Mouse (Mus musculus) testis, adult 2 months (tissue): ENCODE data around the gene Cdk6. TPM values are rescaled to one million over a fixed set of nuclear protein-coding genes. Genes with fewer than 3 reads are reported as not detected.

Experiments
- H3K27ac ChIP-seq: fragments of 200-500 bp; 2 replicates; pipeline ENCODE4 v1.5.1; 2012; ENCODE audit warnings: low read depth, low read length; ENCODE audit not compliant: control insufficient read depth, insufficient read depth
- H3K27me3 ChIP-seq: fragments of 200-500 bp; 2 replicates; pipeline ENCODE4 v1.6.1; 2012; ENCODE audit warnings: mild to moderate bottlenecking, low read length, moderate library complexity; ENCODE audit not compliant: control insufficient read depth, insufficient read depth
- H3K36me3 ChIP-seq: fragments of 200-500 bp; 2 replicates; pipeline ENCODE4 v1.6.1; 2012; ENCODE audit warnings: mild to moderate bottlenecking, low read length; ENCODE audit not compliant: control insufficient read depth, insufficient read depth
- H3K4me1 ChIP-seq: fragments of 200-500 bp; 2 replicates; pipeline ENCODE4 v1.6.1; 2012; ENCODE audit warnings: low read length; ENCODE audit not compliant: control insufficient read depth, insufficient read depth
- H3K4me3 ChIP-seq: fragments of 200-500 bp; 2 replicates; pipeline ENCODE4 v1.5.1; 2012; ENCODE audit warnings: low read depth, mild to moderate bottlenecking, low read length, moderate library complexity, mixed read lengths; ENCODE audit not compliant: control insufficient read depth
- CTCF ChIP-seq: fragments of 200-500 bp; IDR thresholded peaks from 2 replicates; pipeline ENCODE4 v1.5.1; 2012; ENCODE audit warnings: low read depth, mild to moderate bottlenecking, inconsistent platforms, low read length, moderate library complexity; ENCODE audit not compliant: control insufficient read depth, insufficient read depth, insufficient replicate concordance
- POLR2A ChIP-seq: fragments of 200-500 bp; IDR thresholded peaks from 2 replicates; pipeline ENCODE4 v1.6.1; 2012; ENCODE audit warnings: low read depth, mild to moderate bottlenecking, inconsistent platforms, low read length, moderate library complexity; ENCODE audit not compliant: control insufficient read depth
- polyA plus RNA-seq: library from polyadenylated mRNA; depleted of rRNA; stranded (reverse); fragments of >200 nt; gene quantifications from 2 replicates; pipeline ENCODE4 v1.2.3, GENCODE M21; 2012

Cdk6 gene
- polyA plus RNA-seq, 1 experiment, result 5.6 TPM

- H3K4me3 ChIP-seq, result no peak overlapping the region
- H3K27me3 ChIP-seq, result no peaks in the 10 kb centered on the region
- H3K27ac ChIP-seq, result no peak overlapping the region
- no peaks in the 10 kb centered on the region for H3K36me3 ChIP-seq
- no peak for TF ChIP-seq POLR2A
- TF ChIP-seq CTCF, result no peak
- peaks cover 2% of the 10 kb centered on the region for H3K4me1 ChIP-seq
These were observed 42.3 kb downstream of the Cdk6 start for GRCm38 (mm10) chr5:3383547-3383946.

GRCm38 (mm10) chr5:3385078-3385477 is 43.8 kb downstream of the Cdk6 start:
- Histone ChIP-seq H3K36me3 (no peaks in the 10 kb centered on the region), H3K4me3 (no peak overlapping the region), H3K27me3 (no peaks in the 10 kb centered on the region), H3K27ac (no peak overlapping the region), H3K4me1 (peaks cover 2% of the 10 kb centered on the region)
- no peak for TF ChIP-seq POLR2A
- TF ChIP-seq CTCF, result no peak

DNA sequence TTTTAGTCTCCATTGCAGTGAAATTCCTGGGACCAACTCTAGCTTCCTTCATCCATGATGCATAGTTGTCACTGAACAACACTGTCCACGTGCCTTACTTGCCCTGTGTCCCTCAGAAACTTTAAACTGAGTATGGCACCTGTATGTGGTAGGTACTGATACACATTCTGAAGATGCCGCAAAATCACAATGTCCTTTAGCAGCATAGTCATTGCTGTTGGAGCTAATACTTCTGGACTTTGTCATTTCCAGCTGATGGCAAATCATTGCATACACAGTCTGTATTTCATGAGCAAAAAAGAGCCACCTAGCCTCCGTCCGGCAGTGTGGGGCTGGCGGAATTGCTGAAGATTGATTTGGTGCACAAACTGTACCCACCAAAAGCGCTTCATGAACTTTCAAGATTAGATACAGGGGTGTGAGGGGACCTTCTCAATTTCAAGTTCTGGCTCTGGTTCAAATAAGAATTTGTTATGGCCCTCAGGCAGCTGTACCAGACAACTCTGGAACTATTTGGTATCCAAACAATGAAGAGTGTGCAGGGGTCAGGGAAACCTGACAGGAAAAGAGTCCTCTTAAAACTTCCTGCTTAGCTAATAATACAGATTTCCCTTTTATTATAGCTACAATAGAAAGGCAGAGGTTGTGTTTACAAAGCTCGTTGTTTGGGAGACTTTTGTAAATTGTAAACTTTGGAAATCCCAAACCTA is 44.9 kb downstream of the Cdk6 start:
- no peak overlapping the region for H3K4me3 ChIP-seq
- H3K27ac ChIP-seq, result no peak overlapping the region

DNA sequence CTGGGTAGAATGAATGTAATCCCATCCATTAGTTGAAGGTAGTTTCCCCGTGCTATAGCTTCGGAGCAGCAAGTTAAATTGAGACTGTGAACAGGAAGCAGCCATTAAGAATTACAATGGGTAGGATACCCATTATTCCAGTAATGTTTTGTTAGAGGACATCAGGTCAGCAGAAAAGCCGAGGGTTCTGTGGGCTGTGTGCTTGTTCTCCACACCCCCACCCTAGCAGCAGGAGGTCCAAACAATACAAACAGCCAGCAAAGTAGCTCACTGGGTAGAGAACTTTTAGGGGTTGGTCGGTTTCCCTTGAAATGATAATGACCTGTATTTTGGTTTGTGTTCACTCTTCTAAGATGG is 45.4 kb downstream of the Cdk6 start:
- no peaks in the 10 kb centered on the region for H3K36me3 ChIP-seq
- no peak overlapping the region for H3K4me3 ChIP-seq
- no peaks in the 10 kb centered on the region; the same call in 1 of the 2 replicates for H3K4me1 ChIP-seq
- H3K27ac ChIP-seq, result no peak overlapping the region
- H3K27me3 ChIP-seq, result no peaks in the 10 kb centered on the region
- TF ChIP-seq CTCF (no peak), POLR2A (no peak)

More for the DNA sequence above, 44.9 kb downstream of the Cdk6 start:
- peaks cover under 1% of the 10 kb centered on the region for H3K4me1 ChIP-seq
- H3K27me3 ChIP-seq, result no peaks in the 10 kb centered on the region
- TF ChIP-seq CTCF (no peak), POLR2A (no peak)
- H3K36me3 ChIP-seq, result no peaks in the 10 kb centered on the region

- Histone ChIP-seq H3K4me3 (no peak overlapping the region), H3K36me3 (no peaks in the 10 kb centered on the region), H3K4me1 (no peaks in the 10 kb centered on the region; the same call in 1 of the 2 replicates), H3K27ac (no peak overlapping the region), H3K27me3 (no peaks in the 10 kb centered on the region)
- TF ChIP-seq POLR2A (no peak), CTCF (no peak)
These were observed 45.9 kb downstream of the Cdk6 start for GRCm38 (mm10) chr5:3387138-3387537.

GRCm38 (mm10) chr5:3392856-3393255 is 51.6 kb downstream of the Cdk6 start:
- H3K4me3 ChIP-seq, result no peak overlapping the region
- H3K27me3 ChIP-seq, result no peaks in the 10 kb centered on the region
- no peaks in the 10 kb centered on the region for H3K36me3 ChIP-seq
- H3K27ac ChIP-seq, result no peak overlapping the region
- TF ChIP-seq POLR2A (no peak), CTCF (no peak)
- H3K4me1 ChIP-seq, result no peaks in the 10 kb centered on the region

DNA sequence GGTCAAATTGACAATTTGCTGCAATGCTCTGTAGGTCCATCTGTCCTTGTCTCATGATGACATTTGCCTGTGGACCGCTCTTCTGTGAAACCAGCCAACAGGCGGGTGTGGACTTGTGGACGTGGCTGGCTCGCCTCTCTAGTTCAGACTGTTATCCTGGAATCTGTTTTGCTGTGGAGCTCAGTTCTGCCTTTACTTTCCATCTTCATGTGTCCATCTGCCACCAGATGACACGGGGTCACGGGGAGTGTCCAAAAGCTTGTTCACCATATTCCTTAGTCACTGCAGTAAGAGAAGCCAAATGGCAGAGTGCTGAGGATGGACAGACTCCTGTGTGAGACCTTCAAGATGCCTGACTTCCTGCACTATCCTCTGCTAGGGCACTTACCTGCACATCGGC is 52.9 kb downstream of the Cdk6 start:
- H3K27me3 ChIP-seq, result no peaks in the 10 kb centered on the region
- no peak overlapping the region for H3K4me3 ChIP-seq
- H3K36me3 ChIP-seq, result no peaks in the 10 kb centered on the region
- H3K4me1 ChIP-seq, result no peaks in the 10 kb centered on the region
- H3K27ac ChIP-seq, result no peak overlapping the region
- no peak for TF ChIP-seq POLR2A
- TF ChIP-seq CTCF, result no peak

GRCm38 (mm10) chr5:3395020-3395419 is 53.7 kb downstream of the Cdk6 start:
- H3K27ac ChIP-seq, result no peak overlapping the region
- H3K4me1 ChIP-seq, result no peaks in the 10 kb centered on the region
- no peak for TF ChIP-seq CTCF
- TF ChIP-seq POLR2A, result no peak
- no peaks in the 10 kb centered on the region for H3K27me3 ChIP-seq
- no peaks in the 10 kb centered on the region for H3K36me3 ChIP-seq
- no peak overlapping the region for H3K4me3 ChIP-seq
